Mouse (Mus musculus) intestine, embryonic 16.5 days (tissue): ENCODE measurements at regions not wholly inside any gene's neighbourhood (a gene's known extent, or its start where the extent isn't known, plus 50 kb on each side); places are given as distances from the start of the nearest gene placed in this dataset.

Experiments
- ATAC-seq: fragments of 200-750 bp; cut with Nextera tagmentation; 2 replicates; pipeline ENCODE4 v1.8.0; 2017; ENCODE audit warnings: moderate TSS enrichment, moderate library complexity
- H3K27ac ChIP-seq: fragments of 300-500 bp; sonication (generic); 2 replicates; pipeline ENCODE4 v1.5.1; 2014; ENCODE audit warnings: mild to moderate bottlenecking, low read length
- H3K27me3 ChIP-seq: fragments of 300-500 bp; sonication (generic); replicated peaks from 2 replicates; pipeline ENCODE4 v1.6.1; 2014; ENCODE audit warnings: low read length, control low read depth, mixed read lengths; ENCODE audit not compliant: control insufficient read depth, insufficient read depth
- H3K36me3 ChIP-seq: fragments of 300-500 bp; sonication (generic); 2 replicates; pipeline ENCODE4 v1.6.1; 2014; ENCODE audit warnings: low read length, control low read depth; ENCODE audit not compliant: control insufficient read depth, insufficient read depth
- H3K4me1 ChIP-seq: fragments of 300-500 bp; sonication (generic); 2 replicates; pipeline ENCODE4 v1.6.1; 2014; ENCODE audit warnings: low read length, control low read depth, mixed read lengths; ENCODE audit not compliant: control insufficient read depth, insufficient read depth
- H3K4me2 ChIP-seq: fragments of 300-500 bp; sonication (generic); 2 replicates; pipeline ENCODE4 v1.6.1; 2014; ENCODE audit warnings: low read depth, low read length, control low read depth
- H3K4me3 ChIP-seq: fragments of 300-500 bp; sonication (generic); 2 replicates; pipeline ENCODE4 v1.5.1; 2014; ENCODE audit warnings: mild to moderate bottlenecking, low read length
- H3K9ac ChIP-seq: fragments of 300-500 bp; sonication (generic); 2 replicates; pipeline ENCODE4 v1.6.1; 2014; ENCODE audit warnings: low read depth, low read length
- H3K9me3 ChIP-seq: fragments of 300-500 bp; sonication (generic); 2 replicates; pipeline ENCODE4 v1.6.1; 2016; ENCODE audit warnings: low read length, control low read depth; ENCODE audit not compliant: control insufficient read depth
- WGBS: fragments of 180-500 bp; shearing (Covaris S2); extraction: QIAGEN DNeasy Blood & Tissue Kit; methylation state at CpG from one replicate; pipeline ENCODE4 v1.1.7; 2014; 5-methylcytosine and 5-hydroxymethylcytosine counted together

GRCm38 (mm10) chr13:112015083-112015482 is 206.3 kb upstream of the Map3k1 start:
- WGBS, result 91% methylated on average over 3 of the region's 3 CpGs
- no peaks in the 10 kb centered on the region for H3K4me1 ChIP-seq

GRCm38 (mm10) chr13:112016280-112016679 is 207.5 kb upstream of the Map3k1 start:
- Histone ChIP-seq H3K27ac (no peak overlapping the region), H3K9ac (no peak overlapping the region), H3K4me2 (no peak overlapping the region), H3K36me3 (no peaks in the 10 kb centered on the region), H3K9me3 (no peaks in the 10 kb centered on the region), H3K27me3 (no peaks in the 10 kb centered on the region), H3K4me3 (no peak overlapping the region), H3K4me1 (no peaks in the 10 kb centered on the region)
- ATAC-seq, result no peak

More at GRCm38 (mm10) chr13:112015083-112015482, 206.3 kb upstream of the Map3k1 start:
- no peak for ATAC-seq
- no peaks in the 10 kb centered on the region for H3K9me3 ChIP-seq
- H3K4me3 ChIP-seq, result no peak overlapping the region
- H3K27ac ChIP-seq, result no peak overlapping the region
- no peak overlapping the region for H3K9ac ChIP-seq
- no peaks in the 10 kb centered on the region for H3K36me3 ChIP-seq
- no peak overlapping the region for H3K4me2 ChIP-seq
- H3K27me3 ChIP-seq, result no peaks in the 10 kb centered on the region

GRCm38 (mm10) chr13:112018497-112019281 is 209.9 kb upstream of the Map3k1 start:
- ATAC-seq, result no peak
- no peaks in the 10 kb centered on the region for H3K27me3 ChIP-seq
- H3K36me3 ChIP-seq, result no peaks in the 10 kb centered on the region
- 83% methylated on average over 7 of the region's 7 CpGs for WGBS
- no peak overlapping the region for H3K4me3 ChIP-seq
- no peak overlapping the region for H3K4me2 ChIP-seq
- no peak overlapping the region for H3K27ac ChIP-seq
- H3K9me3 ChIP-seq, result no peaks in the 10 kb centered on the region
- H3K9ac ChIP-seq, result no peak overlapping the region
- H3K4me1 ChIP-seq, result no peaks in the 10 kb centered on the region

DNA sequence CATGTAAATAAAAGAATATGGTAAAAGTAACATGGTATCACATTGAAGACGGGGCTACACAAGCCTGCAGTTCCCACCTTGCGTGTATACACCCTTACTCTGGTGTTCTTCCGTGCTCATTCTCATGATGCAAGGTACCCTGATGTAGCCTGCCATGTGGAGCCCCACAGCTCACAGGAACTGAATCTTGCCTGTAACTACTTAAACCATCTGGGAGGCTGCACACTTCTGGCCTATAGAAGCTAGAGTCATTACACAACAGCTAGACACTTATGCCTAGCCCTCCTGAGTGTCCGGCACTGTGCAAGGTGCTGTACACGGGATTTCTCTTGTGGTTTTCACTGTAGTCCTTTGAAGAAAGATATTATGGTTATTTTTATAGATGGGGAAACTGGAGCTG is 210.8 kb upstream of the Map3k1 start:
- H3K4me3 ChIP-seq, result no peak overlapping the region

GRCm38 (mm10) chr13:112023171-112023570 is 214.4 kb upstream of the Map3k1 start:
- H3K9ac ChIP-seq, result no peak overlapping the region
- no peak for ATAC-seq
- peaks cover 4% of the 10 kb centered on the region; the same call in 1 of the 2 replicates for H3K4me1 ChIP-seq
- no peaks in the 10 kb centered on the region for H3K36me3 ChIP-seq
- H3K27ac ChIP-seq, result no peak overlapping the region
- no peaks in the 10 kb centered on the region for H3K27me3 ChIP-seq
- H3K4me3 ChIP-seq, result no peak overlapping the region
- 55% methylated on average over 4 of the region's 4 CpGs for WGBS
- H3K4me2 ChIP-seq, result no peak overlapping the region
- no peaks in the 10 kb centered on the region for H3K9me3 ChIP-seq

More for the DNA sequence above, 210.8 kb upstream of the Map3k1 start:
- no peaks in the 10 kb centered on the region for H3K4me1 ChIP-seq
- H3K27me3 ChIP-seq, result no peaks in the 10 kb centered on the region
- no peak overlapping the region for H3K4me2 ChIP-seq
- H3K9me3 ChIP-seq, result no peaks in the 10 kb centered on the region
- no peaks in the 10 kb centered on the region for H3K36me3 ChIP-seq
- H3K9ac ChIP-seq, result no peak overlapping the region
- no peak for ATAC-seq
- WGBS, result 87% methylated on average over 5 of the region's 5 CpGs
- no peak overlapping the region for H3K27ac ChIP-seq

DNA sequence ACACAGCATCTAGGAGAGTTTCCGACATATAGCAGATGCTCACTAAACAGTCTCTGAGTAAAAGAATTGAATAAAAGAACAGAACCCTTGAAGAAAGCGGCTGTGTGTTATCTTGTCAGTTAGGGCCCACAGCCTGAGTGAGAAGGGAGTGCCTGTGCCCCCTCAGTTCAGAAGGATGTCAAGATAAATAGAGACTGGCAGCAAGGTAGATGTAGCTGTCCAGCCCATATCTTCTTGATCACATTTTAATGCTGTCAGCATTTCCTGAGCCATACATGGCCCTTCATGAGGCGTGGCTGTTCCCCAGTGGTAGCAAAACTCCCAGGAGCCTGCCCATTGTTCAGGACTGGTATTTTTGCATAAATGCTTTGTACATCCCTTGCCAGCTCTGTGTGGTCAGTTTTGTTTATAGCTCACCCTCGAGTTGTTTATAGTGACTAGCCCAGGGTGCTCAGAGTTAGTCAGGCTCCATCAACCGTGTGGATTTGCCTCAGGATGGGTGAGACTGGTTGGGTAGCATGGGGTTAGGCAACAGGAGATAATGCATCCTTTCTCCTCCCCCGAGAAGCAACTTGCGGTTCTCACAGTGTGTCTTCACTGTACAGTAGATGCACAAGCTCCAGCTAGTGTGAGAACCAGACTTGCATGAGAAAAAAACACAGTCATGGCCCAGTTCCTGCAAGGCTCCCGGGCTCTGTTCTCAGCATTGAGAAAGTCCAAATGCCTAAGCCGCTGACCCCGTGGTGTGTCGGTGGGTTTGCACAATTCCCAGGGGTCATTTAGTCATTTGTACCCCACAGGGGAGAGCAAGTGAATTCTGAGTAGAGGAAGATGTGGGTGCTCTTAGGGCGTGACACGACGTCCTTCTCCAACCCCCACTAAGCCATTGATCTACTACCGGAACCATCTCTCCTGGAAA is 216.1 kb upstream of the Map3k1 start:
- Histone ChIP-seq H3K4me3 (no peak overlapping the region), H3K4me1 (peaks cover 4% of the 10 kb centered on the region; the same call in 1 of the 2 replicates), H3K27me3 (no peaks in the 10 kb centered on the region), H3K4me2 (no peak overlapping the region), H3K9me3 (no peaks in the 10 kb centered on the region), H3K27ac (peak overlapping the region; percentile 41; the same call in 1 of the 2 replicates), H3K36me3 (no peaks in the 10 kb centered on the region), H3K9ac (no peak overlapping the region)
- peak; percentile 38; the same call in 1 of the 2 replicates for ATAC-seq
- 79% methylated on average over 15 of the region's 15 CpGs for WGBS

DNA sequence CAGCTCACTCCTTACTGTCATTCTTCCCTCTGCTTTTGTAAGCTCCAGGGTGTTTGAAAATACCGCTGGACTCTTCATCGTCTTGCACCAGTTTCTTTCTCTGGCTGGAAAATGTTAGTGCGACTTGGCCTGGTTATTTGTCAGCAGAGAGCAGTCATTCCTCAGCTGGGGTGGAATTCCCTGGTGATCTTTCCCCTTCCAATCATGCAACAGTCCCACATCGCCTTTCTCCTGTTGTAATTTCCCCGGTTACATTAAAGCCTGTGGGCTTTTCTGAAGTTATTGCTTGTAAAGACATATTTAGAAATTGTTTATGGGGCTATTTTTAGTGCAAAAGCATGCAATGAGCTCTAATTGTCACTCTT is 216.8 kb upstream of the Map3k1 start:
- H3K4me2 ChIP-seq, result no peak overlapping the region
- H3K4me3 ChIP-seq, result no peak overlapping the region
- H3K27ac ChIP-seq, result peak overlapping the region; percentile 41
- WGBS, result 58% methylated on average over 5 of the region's 5 CpGs
- peaks cover 4% of the 10 kb centered on the region; the same call in 1 of the 2 replicates for H3K4me1 ChIP-seq
- no peaks in the 10 kb centered on the region for H3K27me3 ChIP-seq
- H3K9me3 ChIP-seq, result no peaks in the 10 kb centered on the region
- no peak overlapping the region for H3K9ac ChIP-seq
- H3K36me3 ChIP-seq, result no peaks in the 10 kb centered on the region
- ATAC-seq, result no peak

GRCm38 (mm10) chr13:112027736-112028135 is 218.9 kb upstream of the Map3k1 start:
- no peak overlapping the region for H3K4me2 ChIP-seq
- no peaks in the 10 kb centered on the region for H3K9me3 ChIP-seq
- peaks cover 4% of the 10 kb centered on the region; the same call in 1 of the 2 replicates for H3K4me1 ChIP-seq
- no peaks in the 10 kb centered on the region for H3K36me3 ChIP-seq
- 92% methylated on average over 5 of the region's 5 CpGs for WGBS
- no peak for ATAC-seq
- no peak overlapping the region for H3K4me3 ChIP-seq
- no peaks in the 10 kb centered on the region for H3K27me3 ChIP-seq
- H3K9ac ChIP-seq, result no peak overlapping the region
- no peak overlapping the region for H3K27ac ChIP-seq

DNA sequence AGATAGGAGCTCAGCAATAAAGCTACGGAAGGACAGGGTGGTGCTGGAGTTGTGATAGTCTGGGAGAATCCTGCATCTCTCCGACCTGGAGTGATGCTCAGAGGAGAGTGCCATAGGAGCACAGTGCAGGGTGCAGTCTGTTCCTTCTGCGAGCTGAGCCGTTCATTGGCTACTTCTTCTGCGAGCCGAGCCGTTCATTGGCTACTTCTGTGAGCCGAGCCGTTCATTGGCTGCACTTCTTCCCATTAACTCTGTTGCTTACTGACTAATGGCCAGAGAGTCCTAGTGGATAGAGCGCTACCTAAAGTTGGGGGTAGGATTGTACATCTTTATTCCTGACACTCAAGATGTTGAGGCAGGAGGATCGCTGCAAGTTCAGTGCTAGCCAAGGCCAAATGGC is 222.3 kb upstream of the Map3k1 start:
- no peaks in the 10 kb centered on the region for H3K4me1 ChIP-seq
- peak; percentile 38; the same call in 1 of the 2 replicates for ATAC-seq
- H3K27me3 ChIP-seq, result no peaks in the 10 kb centered on the region
- H3K9me3 ChIP-seq, result no peaks in the 10 kb centered on the region
- no peak overlapping the region for H3K4me3 ChIP-seq
- no peak overlapping the region for H3K9ac ChIP-seq
- no peaks in the 10 kb centered on the region for H3K36me3 ChIP-seq
- H3K27ac ChIP-seq, result peak overlapping the region; percentile 42
- H3K4me2 ChIP-seq, result no peak overlapping the region
- WGBS, result 68% methylated on average over 11 of the region's 11 CpGs
